Mouse (Mus musculus) liver, adult 2 months (tissue): ENCODE measurements at regions not wholly inside any gene's neighbourhood (a gene's known extent, or its start where the extent isn't known, plus 50 kb on each side); places are given as distances from the start of the nearest gene placed in this dataset.
A peak's percentile ranks its signal among the peaks of the same experiment; 100 is the strongest.

Source experiments
- DNase-seq: peaks from one replicate; pipeline ENCODE4 v3.0.0-alpha.2; 2011; ENCODE audit warnings: low read depth, low spot score; ENCODE audit errors: extremely low read depth
- H3K27ac ChIP-seq: fragments of 200-500 bp; replicated peaks from 2 replicates; pipeline ENCODE4 v1.5.1; 2012; ENCODE audit warnings: low read depth, mild to moderate bottlenecking, control low read depth, inconsistent platforms, low read length; ENCODE audit not compliant: insufficient read depth
- H3K27me3 ChIP-seq: fragments of 200-500 bp; 2 replicates; pipeline ENCODE4 v1.6.1; 2012; ENCODE audit warnings: mild to moderate bottlenecking, moderate library complexity, low read length, inconsistent platforms; ENCODE audit not compliant: control insufficient read depth, insufficient read depth
- H3K36me3 ChIP-seq: fragments of 200-500 bp; 2 replicates; pipeline ENCODE4 v1.6.1; 2012; ENCODE audit warnings: low read length, inconsistent platforms; ENCODE audit not compliant: control insufficient read depth, insufficient read depth
- H3K4me1 ChIP-seq: fragments of 200-500 bp; 2 replicates; pipeline ENCODE4 v1.6.1; 2011; ENCODE audit warnings: low read length; ENCODE audit not compliant: control insufficient read depth, insufficient read depth
- H3K4me3 ChIP-seq: fragments of 200-500 bp; 2 replicates; pipeline ENCODE4 v1.5.1; 2011; ENCODE audit warnings: low read depth, mild to moderate bottlenecking, control low read depth, low read length, moderate library complexity; ENCODE audit not compliant: insufficient read depth
- H3K79me2 ChIP-seq: fragments of 200-500 bp; 2 replicates; pipeline ENCODE4 v1.6.1; 2012; ENCODE audit warnings: inconsistent platforms, mild to moderate bottlenecking, low read length, moderate library complexity; ENCODE audit not compliant: control insufficient read depth, insufficient read depth
- H3K9ac ChIP-seq: fragments of 200-500 bp; 2 replicates; pipeline ENCODE4 v1.6.1; 2012; ENCODE audit warnings: low read depth, mild to moderate bottlenecking, control low read depth, inconsistent platforms, low read length
- CTCF ChIP-seq: fragments of 200-500 bp; IDR thresholded peaks from 2 replicates; pipeline ENCODE4 v1.5.1; 2011; ENCODE audit warnings: low read depth, low read length, control low read depth
- POLR2A ChIP-seq: fragments of 200-500 bp; IDR thresholded peaks from 2 replicates; pipeline ENCODE4 v1.6.1; 2011; ENCODE audit warnings: low read length, control low read depth; ENCODE audit not compliant: insufficient read depth; ENCODE audit errors: extremely low read depth
- WGBS: fragments of 180-500 bp; shearing (Covaris S2); methylation state at CpG from one replicate; pipeline ENCODE4 v1.1.7; 2018; 5-methylcytosine and 5-hydroxymethylcytosine counted together

DNA sequence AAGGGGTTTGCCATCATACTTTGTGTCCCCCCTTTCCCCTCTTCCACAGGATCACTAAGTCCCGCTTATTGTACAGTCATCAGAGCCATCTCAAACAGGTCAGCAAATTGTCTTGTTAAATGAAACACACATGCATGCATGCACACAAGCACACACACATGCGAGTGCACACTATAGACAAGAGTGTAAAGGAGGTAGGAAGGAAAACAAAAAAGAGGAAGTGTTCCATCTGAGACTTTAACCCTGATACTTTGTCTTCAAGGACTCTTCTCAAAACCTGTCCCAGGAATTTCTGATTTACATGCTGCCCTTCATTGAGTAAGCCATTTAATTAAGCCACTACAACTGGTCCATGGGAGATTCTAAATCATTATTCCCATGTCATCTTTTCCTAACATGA, 75.0 kb upstream of the Nrp1 start:
- H3K27me3 ChIP-seq = no peaks in the 10 kb centered on the region
- DNase-seq = no peak
- WGBS = 88% methylated on average over 2 of the region's 2 CpGs
- no peak for TF ChIP-seq CTCF
- TF ChIP-seq POLR2A = no peak
- H3K4me3 ChIP-seq = no peak overlapping the region
- no peak overlapping the region for H3K27ac ChIP-seq
- no peaks in the 10 kb centered on the region for H3K36me3 ChIP-seq
- no peak overlapping the region for H3K9ac ChIP-seq
- H3K4me1 ChIP-seq = peaks cover 5% of the 10 kb centered on the region; the same call in 1 of the 2 replicates
- H3K79me2 ChIP-seq = no peaks in the 10 kb centered on the region

- no peak overlapping the region for H3K4me3 ChIP-seq
- WGBS = 77% methylated on average over 3 of the region's 3 CpGs
- no peak for TF ChIP-seq CTCF
- TF ChIP-seq POLR2A = no peak
- no peak for DNase-seq
- H3K4me1 ChIP-seq = peaks cover 4% of the 10 kb centered on the region; the same call in 1 of the 2 replicates
- no peaks in the 10 kb centered on the region for H3K79me2 ChIP-seq
- no peak overlapping the region for H3K27ac ChIP-seq
- no peaks in the 10 kb centered on the region for H3K27me3 ChIP-seq
- no peak overlapping the region for H3K9ac ChIP-seq
- H3K36me3 ChIP-seq = no peaks in the 10 kb centered on the region
Observed at GRCm38 (mm10) chr8:128284816-128285215, 73.6 kb upstream of the Nrp1 start.

DNA sequence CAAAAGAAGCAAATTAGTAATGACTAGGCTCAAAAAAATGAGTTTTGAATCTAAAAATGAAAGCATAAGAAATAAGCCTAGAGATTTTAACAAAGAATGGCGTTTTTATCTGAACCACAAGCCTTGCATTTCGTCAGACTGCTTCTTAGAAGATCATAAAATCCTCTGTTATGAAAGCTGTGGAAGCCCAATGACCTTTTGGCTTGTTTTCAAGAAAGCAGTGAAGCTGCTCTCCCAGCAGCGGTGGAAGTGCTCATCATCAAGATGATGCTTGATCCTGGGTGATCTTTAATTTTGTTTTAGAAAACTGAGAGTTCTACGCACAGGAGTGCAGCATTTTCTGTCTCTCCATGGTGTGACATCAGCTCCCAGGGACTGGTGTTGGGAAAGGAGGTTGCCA, 68.3 kb upstream of the Nrp1 start:
- H3K27me3 ChIP-seq = no peaks in the 10 kb centered on the region
- no peak overlapping the region for H3K4me3 ChIP-seq
- no peaks in the 10 kb centered on the region for H3K79me2 ChIP-seq
- no peak overlapping the region for H3K9ac ChIP-seq
- DNase-seq = peak; percentile 46
- TF ChIP-seq CTCF (no peak), POLR2A (no peak)
- no peaks in the 10 kb centered on the region for H3K36me3 ChIP-seq
- WGBS = 41% methylated on average over 4 of the region's 4 CpGs
- no peaks in the 10 kb centered on the region for H3K4me1 ChIP-seq
- no peak overlapping the region for H3K27ac ChIP-seq

DNA sequence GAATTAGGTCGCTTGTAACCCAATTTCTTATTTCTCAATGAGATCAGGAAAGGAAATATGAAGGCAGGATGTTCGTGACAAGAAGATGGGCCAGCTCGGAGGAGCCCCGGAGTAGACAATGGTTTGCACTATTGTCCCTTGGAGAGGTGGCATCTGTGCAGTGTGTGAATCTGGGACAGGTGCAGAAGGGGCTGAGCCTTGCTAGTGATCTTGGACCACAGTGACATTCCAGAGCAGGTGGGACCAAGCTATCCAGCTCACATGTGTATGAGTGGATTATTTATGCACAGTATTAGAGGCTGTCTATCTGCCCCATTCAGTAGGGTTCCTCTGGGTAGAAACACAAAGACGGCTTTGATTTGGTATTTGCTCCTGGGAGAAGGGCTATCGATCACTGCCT, 66.0 kb upstream of the Nrp1 start:
- Histone ChIP-seq H3K4me1 (no peaks in the 10 kb centered on the region), H3K4me3 (no peak overlapping the region), H3K36me3 (no peaks in the 10 kb centered on the region), H3K27ac (no peak overlapping the region), H3K79me2 (no peaks in the 10 kb centered on the region), H3K9ac (no peak overlapping the region), H3K27me3 (no peaks in the 10 kb centered on the region)
- TF ChIP-seq CTCF = no peak
- no peak for TF ChIP-seq POLR2A
- DNase-seq = no peak
- 87% methylated on average over 6 of the region's 6 CpGs for WGBS

GRCm38 (mm10) chr8:128296728-128297380, 61.5 kb upstream of the Nrp1 start:
- 93% methylated on average over 14 of the region's 14 CpGs for WGBS
- no peaks in the 10 kb centered on the region for H3K4me1 ChIP-seq
- no peaks in the 10 kb centered on the region for H3K79me2 ChIP-seq
- no peak overlapping the region for H3K27ac ChIP-seq
- no peak overlapping the region for H3K4me3 ChIP-seq
- H3K9ac ChIP-seq = no peak overlapping the region
- no peaks in the 10 kb centered on the region for H3K36me3 ChIP-seq
- TF ChIP-seq POLR2A (no peak), CTCF (no peak)
- no peaks in the 10 kb centered on the region for H3K27me3 ChIP-seq
- no peak for DNase-seq

GRCm38 (mm10) chr8:128302322-128302721, 56.1 kb upstream of the Nrp1 start:
- Histone ChIP-seq H3K4me3 (no peak overlapping the region), H3K36me3 (no peaks in the 10 kb centered on the region), H3K9ac (no peak overlapping the region), H3K27me3 (no peaks in the 10 kb centered on the region), H3K79me2 (no peaks in the 10 kb centered on the region), H3K27ac (no peak overlapping the region), H3K4me1 (no peaks in the 10 kb centered on the region)
- no peak for DNase-seq
- no peak for TF ChIP-seq CTCF
- no peak for TF ChIP-seq POLR2A
- WGBS = 90% methylated on average over 2 of the region's 2 CpGs
